Mouse (Mus musculus): ENCODE data around the gene H13.

Gene H13

DNA sequence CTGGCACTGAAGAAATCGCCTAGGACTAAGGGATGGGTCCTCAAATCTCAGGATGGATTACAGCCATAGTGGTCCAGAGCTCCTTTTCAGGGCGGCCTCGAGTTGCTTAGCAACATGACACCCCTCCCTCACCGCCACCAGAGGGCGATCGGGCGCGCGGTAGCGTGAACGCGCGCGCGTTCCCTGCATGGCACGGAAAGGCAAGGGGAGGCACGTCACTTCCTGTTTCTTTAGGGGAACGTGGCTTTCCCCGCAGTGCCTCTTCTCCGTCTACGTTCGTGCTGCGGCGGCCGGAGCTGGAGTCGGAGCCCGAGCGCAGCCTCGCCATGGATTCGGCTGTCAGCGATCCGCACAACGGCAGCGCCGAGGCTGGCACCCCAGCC, at the start of gene H13:
Gene H13 (plus strand): TSS at position 206 of the 383 bp plus-strand sequence.
- peak; percentile 98 for DNase-seq (ENCODE audit: low read depth)

DNA sequence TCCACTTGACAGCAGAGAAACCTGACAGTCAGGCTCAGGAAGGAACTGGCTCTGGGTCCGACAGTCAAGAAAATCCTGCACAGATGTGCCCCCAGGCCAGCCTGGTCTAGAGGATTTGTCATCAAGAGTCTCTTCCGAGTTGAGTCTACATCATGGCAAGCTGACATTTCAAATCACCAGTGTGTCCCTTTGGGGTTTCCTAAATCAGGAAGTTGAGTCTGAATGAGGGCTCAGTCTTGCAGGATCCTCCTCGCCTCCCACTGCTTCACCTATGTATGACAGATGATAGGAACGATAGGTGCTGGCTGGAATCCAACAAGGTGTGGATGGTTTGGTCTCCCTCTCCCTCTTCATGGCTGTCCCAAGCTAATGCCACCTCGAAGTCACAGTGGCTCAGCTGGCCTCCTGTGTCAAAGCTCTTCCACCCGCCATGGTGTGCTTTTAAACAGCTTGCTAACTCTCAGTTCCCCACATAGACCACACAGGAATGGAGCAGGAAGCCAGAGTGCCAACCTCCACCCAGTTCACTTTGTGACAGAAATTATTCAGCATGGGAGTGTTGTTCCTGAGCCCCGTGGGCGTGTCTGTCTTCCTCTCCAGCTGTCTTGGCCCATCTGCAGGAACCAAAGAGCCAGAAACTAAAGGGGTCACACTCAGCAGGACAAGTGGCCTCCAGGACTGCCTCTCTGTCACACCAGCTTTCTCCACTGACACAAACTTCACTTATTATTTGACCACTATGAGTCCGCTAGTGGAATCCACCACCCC, 48.7 kb upstream of the H13 start:
- no peak for DNase-seq (ENCODE audit: low read depth)

DNA sequence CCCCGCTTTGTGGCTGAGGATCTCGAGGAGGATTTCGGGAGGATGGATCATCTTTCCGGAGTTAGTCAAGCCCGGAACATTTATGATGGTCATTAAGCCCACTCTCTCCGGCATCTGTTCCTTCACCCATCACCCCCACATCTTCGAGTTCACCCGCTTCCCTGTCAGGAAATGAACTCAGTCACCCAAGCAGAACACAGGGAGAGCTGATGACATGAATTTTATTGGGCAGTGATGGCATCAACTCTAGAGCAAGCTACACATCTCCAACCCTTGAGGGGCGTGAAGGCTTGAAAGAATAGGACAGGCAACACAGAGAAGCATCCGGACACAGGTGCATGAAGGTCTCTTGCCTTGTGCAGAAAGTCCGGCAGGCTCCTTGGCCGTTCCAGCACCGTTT, 47.1 kb upstream of the H13 start:
- DNase-seq (ENCODE audit: low read depth): no peak

DNA sequence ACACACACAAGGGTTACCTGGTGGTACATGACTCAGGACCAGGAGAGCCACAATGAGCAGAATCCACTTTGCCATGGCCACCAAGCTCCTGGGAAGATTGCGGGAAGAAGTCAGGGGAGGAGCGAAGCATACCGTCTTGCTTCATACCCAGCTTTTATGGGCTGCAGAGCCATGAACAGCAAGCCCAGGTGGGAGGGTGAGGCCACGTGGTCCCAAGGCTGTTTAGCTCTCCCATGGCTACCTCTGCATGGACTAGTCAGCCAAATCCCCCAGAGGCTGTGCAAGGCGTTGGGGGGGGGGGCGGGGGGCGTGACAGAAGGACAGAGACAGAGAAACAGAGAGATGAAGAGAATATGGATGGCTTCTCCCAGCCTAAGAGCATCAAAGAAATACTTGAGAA, 46.3 kb upstream of the H13 start, which contains the start of gene Defb25:
Gene Defb25 (minus strand): TSS at position 101 of the 400 bp plus-strand sequence.
- no peak for DNase-seq (ENCODE audit: low read depth)

DNA sequence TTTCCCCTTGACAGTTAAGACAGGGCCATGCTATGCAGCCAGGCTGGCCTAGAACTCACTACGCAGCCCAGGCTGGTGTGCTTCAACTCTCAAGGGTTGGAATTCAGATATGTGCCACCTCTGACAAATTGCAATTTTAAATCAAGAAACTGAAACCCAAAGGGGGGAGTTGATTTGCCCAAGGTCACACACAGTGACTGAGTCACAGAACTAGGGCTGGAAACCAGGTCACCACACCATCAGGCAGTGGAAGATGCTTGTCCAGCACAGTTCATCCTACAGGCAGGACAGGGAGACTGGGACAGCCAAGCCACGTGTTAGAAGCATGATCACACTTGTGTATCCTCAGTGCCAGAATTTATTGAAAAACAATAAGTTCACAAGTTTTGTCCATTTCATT, 44.7 kb upstream of the H13 start:
- DNase-seq (ENCODE audit: low read depth): no peak

DNA sequence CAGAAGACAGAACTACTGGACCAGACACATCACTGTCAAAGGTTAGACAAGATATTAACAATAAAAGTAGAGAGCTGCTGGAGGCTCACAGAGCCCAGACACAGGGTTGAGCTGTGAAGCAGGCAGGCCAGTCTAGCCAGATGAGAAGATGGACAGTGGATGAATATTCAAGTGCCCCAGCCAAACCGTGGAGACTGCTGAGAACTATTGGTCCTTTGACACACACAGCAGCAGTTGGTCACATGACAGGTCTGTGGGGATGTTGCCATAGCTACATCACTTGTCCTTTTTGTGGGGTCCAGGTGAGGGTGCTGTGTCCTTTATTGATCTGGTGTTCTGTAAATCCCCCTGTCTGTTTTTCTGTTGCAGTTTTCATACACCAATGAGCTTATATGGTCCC, 44.0 kb upstream of the H13 start:
- no peak for DNase-seq (ENCODE audit: low read depth)

DNA sequence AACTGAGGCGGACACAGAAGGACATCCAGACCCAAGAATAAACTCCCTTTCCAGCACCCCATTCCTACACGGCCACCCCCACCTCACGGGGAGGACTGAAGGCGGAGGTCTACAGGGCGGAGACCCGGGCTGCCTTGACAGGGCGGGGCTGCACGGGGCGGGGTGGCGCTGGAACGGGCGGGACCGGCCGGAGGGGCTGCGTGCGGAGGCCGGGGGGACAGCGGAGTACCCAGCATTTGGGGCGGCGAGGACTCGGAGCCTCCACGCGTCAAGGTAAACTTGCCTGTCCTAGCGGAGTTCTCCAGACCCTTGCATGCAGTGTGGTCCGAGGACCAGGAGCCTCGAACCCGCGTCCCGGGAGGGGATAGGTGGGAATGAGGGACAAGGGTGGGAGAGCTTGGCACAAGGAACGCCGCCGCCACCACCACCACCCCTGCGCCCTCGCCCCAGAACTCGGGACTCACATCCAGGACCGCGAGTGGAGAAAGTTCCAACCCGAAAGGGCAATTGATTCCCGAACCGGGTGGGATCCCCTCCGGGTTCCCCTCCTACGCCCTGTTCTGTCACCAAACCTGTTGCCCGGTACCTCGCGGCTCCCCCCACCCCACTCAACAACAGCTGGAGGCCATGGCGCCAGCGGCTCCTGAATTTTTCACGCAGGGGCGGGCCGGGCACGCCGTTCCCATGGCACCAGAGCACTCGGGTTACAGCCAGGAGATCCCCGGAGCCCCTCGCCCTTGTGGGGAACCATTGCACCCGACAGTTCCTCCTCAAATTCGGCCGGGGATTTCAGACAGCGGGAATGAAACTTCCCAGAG, 42.3 kb upstream of the H13 start, which contains the start of gene Rem1:
Gene Rem1 (plus strand): TSS at position 178 of the 818 bp plus-strand sequence.
- DNase-seq (ENCODE audit: low read depth): no peak

DNA sequence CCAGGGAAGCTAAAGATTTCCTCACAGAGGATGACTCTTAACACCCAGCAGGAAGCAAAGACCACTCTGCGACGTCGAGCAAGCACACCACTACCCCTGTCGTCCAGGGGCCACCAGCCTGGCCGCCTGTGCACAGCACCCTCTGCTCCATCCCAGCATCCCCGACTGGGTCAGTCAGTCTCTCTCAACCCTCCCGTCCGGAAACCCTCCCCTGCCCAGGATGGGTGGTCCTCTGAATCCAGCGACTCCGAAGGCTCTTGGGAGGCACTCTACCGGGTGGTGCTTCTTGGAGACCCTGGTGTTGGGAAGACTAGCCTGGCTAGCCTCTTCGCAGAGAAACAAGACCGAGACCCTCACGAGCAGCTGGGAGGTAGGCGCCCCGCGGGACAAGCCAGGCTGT, 41.2 kb upstream of the H13 start:
- DNase-seq (ENCODE audit: low read depth): no peak

DNA sequence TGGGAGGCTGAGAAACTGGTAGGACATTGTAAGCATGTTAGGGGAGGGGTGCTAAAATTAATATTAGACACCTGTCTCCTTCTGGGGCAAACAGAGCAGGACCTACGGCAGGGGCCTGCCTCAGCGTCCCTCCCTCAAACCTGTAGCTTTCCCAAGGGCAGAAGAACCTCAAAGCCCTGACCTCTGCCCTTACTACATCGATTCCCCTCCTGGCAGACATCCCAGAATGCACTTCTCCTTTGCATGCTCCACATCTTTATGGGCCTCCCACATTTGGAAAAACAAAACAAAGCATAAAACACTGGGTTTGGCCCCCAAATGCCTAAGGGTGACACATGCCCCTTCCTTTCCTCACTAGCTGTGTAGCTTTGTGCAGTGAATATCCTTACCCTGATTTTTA, 40.0 kb upstream of the H13 start:
- DNase-seq (ENCODE audit: low read depth): no peak

DNA sequence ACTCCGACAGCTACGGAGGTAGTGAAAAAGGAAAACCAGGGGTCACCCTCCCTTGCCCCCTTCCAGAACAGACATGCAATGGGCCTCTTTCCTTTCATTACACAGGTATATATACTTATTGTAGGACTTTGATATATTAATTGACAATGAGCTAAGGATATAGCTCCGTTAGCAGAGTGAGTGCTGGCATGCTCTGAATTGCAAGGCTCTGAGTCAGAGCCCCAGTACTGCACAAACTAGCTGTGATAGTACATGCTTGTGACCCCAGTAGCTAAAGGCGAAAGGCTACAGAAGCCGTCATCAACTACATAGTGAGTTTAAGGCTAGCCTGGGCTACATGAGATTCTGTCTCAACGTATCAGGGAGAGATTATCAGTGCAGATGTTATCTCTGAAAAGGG, 39.4 kb upstream of the H13 start:
- peak; percentile 45 for DNase-seq (ENCODE audit: low read depth)

DNA sequence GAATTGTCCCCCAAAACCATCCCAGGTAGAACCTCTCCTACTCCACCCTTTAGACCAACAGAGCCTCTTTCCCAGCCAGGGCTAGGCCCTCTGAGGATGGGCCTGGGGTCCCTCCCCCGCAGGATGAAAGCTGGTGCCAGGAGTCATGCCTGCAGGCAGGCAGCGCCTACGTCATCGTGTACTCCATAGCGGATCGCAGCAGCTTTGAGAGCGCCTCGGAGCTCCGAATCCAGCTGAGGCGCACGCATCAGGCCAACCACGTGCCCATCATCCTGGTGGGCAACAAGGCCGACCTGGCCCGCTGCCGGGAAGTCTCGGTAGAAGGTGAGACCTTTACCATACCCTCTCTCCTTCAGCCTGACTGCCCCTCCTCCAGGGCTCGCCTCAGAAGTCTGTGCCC, 35.9 kb upstream of the H13 start:
- DNase-seq (ENCODE audit: low read depth): no peak

DNA sequence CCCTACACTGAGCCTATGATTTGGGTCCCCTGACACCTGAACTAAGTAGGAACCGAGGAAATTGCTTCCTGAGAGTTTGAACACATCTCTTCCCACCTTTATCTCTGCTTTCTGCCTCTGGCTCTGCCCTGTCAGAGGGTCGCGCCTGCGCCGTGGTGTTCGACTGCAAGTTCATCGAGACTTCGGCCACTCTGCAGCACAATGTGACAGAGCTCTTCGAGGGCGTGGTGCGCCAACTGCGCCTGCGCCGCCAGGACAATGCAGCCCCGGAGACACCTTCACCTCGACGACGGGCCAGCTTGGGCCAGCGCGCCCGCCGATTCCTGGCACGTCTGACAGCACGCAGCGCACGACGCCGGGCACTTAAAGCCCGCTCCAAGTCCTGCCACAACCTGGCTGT, 35.0 kb upstream of the H13 start:
- DNase-seq (ENCODE audit: low read depth): no peak

DNA sequence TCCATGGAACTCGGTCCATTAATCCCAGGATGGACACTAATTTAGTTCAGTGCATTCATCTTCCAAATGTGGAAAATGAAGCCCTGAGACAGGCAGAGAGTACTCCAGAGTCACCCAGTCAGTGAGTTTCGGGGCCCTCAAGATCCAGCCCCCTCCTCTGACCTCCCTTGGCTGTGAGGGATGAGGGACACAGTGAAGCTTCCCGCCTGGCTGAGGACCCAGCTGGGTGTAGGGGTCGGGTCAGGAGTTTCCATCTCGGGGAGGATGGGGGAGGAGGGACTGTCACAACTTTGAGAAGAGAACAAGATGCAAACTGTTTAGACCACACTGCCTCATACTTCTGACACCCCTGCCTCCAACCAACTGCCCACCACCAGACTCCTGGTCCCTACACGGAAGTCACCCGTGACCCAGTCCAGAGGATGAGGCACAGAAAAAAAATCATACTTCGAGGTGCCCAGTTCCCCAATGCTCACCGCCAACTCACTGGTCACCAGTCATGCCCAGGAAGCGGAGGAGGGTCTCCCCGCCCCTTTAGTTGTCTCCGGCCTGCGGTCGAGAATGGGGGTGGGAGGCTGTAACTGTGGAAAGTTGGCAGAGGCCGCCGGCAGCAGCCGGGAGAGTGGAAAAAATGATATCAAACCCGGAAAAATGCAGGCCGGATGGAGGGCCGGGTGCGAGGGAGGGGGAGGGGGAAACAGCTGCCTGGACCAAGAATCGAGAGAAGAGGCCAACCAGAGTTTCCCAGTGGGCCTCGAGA, 32.8 kb upstream of the H13 start:
- DNase-seq (ENCODE audit: low read depth): no peak

DNA sequence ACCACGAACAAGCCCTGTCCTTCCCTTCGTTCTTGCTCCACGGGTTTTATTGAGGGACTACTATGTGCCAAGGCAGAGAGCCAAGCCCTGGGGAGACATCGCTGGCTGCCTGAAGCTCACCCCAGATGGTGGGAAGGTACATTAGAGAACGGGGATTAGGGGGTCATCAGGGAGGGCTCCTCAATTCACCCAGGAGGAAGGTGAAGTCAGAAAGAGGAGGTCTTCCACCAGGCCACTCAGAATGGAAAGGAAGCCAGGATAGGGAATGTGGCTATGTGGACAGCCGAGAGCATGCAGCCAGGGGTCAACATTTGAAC, 32.3 kb upstream of the H13 start:
- DNase-seq (ENCODE audit: low read depth): no peak

DNA sequence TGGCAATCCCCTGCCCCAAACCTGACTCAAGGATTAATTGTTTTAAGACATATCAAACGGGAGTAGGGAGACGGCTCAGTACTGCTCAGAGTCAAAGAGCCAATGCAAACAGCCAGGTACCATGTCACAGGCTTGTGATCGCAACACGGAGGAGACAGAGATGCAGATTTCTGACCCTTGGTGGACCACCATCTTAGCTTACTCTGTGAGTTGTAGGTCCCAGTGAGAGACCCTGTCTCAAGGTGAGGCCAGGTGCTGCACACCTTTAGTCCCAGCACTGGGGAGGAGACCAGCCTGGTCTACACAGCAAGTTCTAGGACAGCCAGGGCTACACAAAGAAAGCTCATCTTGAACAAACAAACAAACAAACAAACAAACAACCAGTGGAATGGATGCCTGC, 31.9 kb upstream of the H13 start:
- no peak for DNase-seq (ENCODE audit: low read depth)

DNA sequence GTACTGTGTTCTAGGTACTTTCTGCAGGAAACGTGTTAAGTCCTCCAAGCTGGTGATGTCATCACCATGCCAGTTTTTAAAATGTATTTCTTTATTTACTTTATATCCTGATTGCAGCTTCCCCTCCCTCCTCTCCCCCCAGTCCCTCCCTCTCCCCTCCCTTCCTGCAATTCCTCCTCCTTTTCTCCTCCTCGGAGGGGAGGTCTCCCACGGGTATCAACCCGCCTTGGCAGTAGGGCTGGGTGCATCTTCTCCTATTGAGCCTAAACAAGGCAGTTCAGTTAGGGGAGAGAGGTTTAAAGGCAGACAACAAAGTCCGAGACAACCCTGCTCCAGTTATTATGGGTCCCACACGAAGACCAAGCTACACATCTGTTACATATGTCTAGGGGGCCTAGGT, 30.4 kb upstream of the H13 start:
- DNase-seq (ENCODE audit: low read depth): no peak

DNA sequence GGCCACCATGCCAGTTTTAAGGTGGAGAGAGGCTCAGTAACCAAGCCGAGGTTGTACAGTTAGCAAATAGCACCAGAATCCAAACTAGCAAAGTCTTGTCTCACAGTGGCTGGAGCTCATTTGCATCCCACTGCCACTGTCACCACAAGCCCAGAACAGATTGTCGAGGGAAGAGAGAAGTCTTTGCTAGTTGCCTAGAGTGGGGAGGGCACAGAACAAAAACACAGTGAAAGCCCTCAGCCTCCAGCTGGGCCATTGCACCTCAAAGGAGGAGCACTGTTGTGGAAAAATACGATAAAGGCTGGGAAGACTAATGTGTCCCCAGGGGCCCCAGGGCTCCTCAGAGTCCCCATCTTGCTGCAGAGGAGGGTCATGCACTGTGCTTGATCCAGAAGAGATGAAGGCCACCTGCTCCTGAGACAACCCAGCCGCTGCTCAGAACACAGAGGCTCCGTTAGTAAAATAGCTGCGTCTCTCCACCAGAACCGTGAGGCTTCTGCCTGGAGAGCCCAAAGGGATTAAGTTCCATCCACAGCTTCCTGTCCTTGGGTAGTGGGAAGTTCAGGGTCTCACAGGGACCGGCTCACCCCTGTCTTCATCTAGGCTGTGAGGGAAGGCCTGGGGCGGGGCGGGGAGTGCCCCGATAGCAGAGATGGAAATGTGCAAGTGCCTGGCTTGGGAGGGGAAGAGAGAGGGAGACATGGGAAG, 29.7 kb upstream of the H13 start:
- no peak for DNase-seq (ENCODE audit: low read depth)

DNA sequence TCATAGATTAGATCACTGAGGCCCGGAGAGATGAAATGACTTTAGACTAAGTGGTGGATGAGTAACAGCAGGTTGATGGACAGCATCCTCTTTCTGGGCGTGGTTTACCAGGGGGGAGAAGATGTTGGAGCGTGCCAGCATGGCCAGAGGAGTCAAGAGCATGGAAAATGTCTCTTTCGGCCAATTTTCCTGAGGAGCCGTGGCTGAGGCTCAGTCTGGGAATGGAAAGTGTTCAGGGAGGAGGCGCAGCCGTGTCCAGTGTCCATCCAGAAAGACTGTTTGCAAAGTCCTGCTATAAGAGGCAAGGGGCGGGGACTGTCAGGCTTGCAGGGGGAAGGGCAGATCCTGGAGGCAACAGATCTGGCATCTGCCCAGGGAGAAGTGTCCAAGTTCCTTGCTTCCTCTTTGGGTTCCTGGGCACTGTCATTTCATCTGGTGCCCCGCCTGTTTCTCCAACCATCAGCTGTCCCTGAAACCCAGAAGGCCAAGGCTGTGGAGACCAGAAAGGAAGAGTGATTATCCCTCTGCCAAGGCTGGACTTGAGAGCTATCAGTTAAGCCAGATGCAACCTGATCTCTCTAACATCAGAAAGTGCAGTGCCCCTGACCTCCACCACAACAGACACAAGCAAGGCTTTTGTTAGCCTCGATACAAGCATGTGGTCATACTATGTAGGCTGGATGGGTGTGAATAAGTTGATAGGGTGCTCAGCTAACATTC, 16.2 kb upstream of the H13 start:
- DNase-seq (ENCODE audit: low read depth): peak; percentile 88

DNA sequence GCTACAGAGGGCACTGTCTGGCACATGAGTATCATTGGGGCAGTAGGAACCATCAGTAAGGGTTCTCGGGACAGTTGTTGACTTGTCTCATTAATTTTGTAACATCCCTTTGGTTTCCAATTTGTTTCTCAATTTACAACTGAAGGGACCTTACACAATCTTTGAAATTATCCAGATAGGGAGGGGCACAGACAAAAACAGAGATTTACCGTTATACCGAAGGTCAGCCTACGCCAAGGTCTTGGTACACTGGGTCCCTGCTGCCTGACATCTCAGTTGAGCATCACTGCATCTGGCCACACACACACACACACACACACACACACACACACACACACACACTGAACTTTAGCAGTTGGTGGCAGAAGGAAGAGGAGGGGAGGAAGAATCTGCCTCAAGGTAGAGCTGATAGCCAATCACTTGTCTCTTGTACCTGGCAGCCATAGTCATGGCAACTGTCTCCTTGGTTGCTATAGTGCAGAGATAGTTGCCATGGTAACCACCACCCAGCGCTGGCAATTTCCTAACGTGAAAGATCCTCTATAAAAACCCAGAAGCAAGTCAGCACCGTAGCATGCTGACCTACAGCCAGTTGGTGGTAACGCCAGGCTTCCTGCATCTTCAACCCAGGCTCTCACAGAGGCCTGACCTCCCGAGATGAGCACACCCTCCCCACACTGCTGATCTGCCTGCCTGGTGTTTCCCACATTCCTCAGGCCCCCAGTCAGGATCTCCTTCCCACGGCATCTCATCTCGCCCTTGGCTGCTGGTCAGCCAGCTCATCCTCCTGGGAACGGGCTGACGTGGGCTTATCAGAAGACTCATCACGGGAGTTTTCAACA, 15.2 kb upstream of the H13 start:
- peak; percentile 92 for DNase-seq (ENCODE audit: low read depth)

DNA sequence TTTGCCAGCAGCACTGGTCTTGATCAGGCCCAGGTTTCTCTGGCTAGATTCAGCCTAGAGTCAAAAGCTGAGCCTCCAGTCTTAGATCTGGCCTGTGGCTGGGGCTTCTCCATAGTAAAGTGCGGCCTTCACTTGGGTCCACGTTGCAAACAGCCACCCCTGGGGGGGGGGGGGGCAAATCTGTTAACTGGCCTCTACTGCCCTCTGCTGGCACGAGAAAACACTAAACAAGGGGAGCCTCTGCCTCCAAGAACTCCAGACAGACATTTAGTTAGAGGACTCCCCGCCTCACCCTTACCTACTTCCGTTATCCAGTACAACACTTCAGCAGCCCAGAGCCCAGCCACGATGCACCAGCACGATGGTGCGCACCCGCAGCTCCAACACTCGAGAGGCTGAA, 11.9 kb upstream of the H13 start:
- DNase-seq (ENCODE audit: low read depth): peak; percentile 74

DNA sequence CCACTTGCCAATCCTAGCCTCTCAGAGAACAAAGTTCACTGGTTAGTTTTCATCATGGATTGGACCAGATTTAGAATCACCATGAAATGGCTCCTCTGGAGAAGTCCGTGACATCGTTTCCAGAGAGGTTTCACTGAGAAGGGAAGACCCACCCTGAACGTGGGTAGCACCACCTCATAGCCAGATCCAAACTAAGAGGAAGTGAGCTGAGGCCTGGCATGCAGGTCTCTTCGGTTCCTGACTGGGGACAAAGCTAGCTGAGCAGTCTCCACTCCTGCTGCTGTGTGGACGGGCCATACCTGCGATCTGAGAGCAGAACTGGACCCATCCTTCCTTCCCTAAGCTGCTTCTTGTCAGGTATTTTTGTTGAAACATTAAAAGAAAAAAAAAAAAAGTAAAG, 8.1 kb upstream of the H13 start:
- no peak for DNase-seq (ENCODE audit: low read depth)

Measured in NIH3T3 (cell line).